Mouse (Mus musculus) heart, postnatal 10 days (tissue): ENCODE data around the gene Nkd1. TPM values are rescaled to one million over a fixed set of nuclear protein-coding genes. Genes with fewer than 3 reads are reported as not detected.

Experiments
- DNase-seq, 2 experiments: peaks; one replicate each; pipeline ENCODE4 v3.0.0; 2021
- intact Hi-C: fragments of 180-260 bp; cut with DNase I; formaldehyde crosslinking; loops from one replicate; pipeline ENCODE4 v1.15.1; 2025
- total RNA-seq, 2 experiments: library from RNA; stranded (reverse); gene quantifications; 2 replicates each; pipeline ENCODE4 v1.2.3; 2021

Nkd1 gene
- 1 to 10 TPM; 5.1 to 5.4 TPM for total RNA-seq

DNA sequence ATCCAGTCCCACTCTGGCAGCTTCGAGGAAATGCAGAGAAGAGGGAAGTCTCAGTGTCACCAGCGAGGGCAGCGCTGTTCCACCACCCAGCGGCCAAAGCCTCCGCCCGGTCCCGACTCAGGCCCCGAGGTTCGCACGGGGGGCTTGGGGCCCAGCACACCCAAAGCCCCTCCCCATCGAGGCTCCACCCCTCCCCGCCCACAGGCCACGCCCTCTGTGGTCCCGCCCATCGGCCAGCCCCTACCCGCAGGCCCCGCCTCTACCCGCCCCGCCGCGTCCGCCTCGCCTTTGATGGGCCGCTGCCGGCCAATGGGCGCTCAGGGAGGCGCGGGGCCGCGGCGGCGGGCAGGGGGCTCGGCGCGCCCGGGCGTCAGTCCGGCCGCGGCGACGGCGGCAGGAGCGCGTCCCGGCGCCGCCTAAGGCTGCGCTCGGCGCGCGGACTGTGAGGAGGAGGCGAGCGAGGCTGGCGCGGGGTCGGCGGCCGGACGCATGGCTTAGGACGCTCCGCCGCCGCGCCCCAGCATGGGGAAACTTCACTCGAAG, at the start of gene Nkd1:
Gene Nkd1 (plus strand): TSS at position 370 of the 543 bp plus-strand sequence.
- intact Hi-C loops = loop anchor here (2.0 to 5.0 kb wide), 2 partner anchors 100 to 159 kb away; partner anchors contain the start of gene Brd7
- peak; percentile 85 to 86 for DNase-seq

GRCm38 (mm10) chr8:88481290-88481689, 39.9 kb upstream of the Nkd1 start:
- DNase-seq = no peak
- intact Hi-C loops = no loop called here

- no peak for DNase-seq
- intact Hi-C loops = no loop called here
Measured at GRCm38 (mm10) chr8:88488391-88488829, 32.7 kb upstream of the Nkd1 start.

DNA sequence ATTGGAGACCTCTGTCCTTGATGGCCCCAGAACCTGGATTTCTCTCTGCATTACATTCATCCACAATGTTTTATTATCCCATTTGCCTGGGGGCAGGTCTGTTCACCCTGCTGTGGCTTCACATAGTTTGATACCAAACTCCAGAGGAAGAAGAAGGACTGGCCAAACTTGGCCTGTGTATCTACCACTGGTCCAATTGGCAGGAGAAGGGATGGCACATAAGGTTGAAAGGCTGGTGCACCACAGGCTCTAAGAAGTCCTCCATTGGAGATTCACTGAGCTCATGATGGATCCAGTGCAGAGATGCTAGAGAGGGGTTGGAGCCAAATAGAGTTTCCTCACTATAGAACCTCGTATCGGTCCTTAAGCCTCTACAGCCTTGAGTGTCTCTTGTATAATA, 27.1 kb upstream of the Nkd1 start:
- intact Hi-C loops = no loop called here
- no peak for DNase-seq

GRCm38 (mm10) chr8:88495071-88495805, 25.9 kb upstream of the Nkd1 start:
- peak; percentile 40 to 46 for DNase-seq
- intact Hi-C loops = no loop called here

DNA sequence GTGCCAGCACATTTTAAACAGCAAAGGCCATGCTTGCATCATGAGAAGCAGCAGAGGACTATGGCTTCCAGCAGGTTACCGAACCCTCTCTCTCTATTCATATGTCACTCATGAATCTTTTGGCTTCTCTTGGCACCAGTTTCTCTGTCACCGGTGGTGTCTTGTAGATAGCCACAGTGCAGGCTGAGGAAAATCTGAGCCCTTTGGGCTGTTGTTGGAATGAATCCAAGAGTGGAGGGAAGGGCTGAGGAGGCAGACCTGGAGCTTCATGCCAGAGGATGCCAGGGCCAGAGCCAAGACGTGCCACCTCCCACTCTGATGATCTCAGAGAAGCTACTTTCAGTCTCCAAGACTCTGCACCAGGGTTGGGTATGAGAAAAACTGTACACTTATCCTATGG, 19.0 kb upstream of the Nkd1 start:
- no peak for DNase-seq
- intact Hi-C loops = no loop called here

DNA sequence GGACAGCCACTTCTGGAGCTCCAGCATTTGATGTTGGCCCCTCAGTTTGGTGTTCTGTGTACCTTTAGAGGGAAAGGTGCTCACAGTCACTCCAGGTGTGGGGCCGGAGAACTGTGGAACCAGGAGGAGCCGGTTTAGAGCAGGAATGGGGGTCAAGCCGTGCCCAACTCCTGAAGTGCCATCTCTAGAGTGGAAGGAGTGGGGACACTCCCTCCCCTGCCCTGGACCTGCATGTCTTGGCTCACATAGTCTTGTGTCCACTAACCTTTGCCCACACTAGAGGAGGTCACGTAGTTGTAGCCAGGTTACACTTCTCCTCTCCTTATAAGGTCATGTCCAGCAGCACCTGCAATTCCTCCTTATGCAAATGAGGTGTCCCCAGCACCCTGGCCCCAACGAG, 14.2 kb upstream of the Nkd1 start:
- intact Hi-C loops = no loop called here

GRCm38 (mm10) chr8:88511061-88511460, 10.1 kb upstream of the Nkd1 start:
- intact Hi-C loops = no loop called here
- DNase-seq = no peak

More for the DNA sequence above, 14.2 kb upstream of the Nkd1 start:
- no peak for DNase-seq

DNA sequence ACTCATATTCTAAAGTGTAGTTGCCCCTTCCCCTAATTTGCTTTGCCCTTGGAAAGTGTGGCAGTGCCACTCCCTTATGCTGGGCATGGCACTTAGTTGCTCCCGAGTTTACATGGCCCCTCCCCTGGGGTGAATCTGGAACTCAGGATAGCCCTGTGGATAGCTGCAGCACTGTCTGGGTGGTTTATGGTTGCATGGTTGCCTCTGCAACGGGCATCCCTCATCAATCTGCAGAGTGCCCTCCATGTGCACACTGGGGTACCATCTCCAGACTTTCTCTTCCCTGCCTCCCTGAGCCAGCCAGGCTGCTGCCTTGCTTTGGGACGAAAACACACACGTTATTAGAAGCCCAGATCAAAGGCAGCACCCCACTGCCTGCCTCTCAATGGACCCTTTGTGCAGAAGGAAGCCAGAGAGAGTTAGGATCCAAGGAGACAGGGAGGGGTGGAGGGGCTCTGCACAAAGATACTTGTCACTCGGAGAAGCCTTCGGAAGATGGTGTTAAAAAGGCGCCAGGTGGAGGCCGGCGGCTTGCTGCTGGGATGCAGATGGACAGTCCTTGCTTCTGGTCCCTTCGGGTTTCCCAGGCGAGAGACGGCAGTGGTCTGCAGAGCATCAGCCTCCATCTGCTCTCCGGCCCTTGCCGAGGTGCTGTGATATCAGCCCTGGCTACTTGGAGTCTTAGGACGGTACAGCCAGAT, 8.9 kb upstream of the Nkd1 start:
- no peak for DNase-seq
- intact Hi-C loops = no loop called here

GRCm38 (mm10) chr8:88518047-88518446, 3.1 kb upstream of the Nkd1 start:
- intact Hi-C loops = no loop called here
- no peak for DNase-seq

DNA sequence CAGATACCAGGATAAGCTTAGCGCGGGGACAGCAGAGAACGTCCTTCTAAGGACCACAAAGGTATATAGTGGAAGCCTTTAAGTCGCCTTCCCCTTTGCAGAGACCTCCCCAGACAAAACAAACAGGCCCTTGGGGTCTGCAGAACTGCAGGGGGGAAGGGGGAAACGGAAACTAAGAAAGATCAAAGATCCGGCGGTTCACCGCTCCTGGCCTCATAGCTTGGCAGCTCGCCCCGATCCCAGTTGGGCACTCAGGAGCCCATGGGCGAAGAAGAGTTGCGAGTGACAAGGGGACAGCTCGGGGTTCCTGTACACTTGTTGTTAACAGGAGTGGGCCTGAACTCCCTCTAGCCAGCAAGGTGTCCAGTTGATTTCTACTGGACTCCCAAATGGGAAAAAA, 773 bp upstream of the Nkd1 start:
- intact Hi-C loops = loop anchor here (2.0 to 5.0 kb wide), 2 partner anchors 100 to 158 kb away; partner anchors contain the start of gene Brd7
- DNase-seq = peak; percentile 21 to 25

DNA sequence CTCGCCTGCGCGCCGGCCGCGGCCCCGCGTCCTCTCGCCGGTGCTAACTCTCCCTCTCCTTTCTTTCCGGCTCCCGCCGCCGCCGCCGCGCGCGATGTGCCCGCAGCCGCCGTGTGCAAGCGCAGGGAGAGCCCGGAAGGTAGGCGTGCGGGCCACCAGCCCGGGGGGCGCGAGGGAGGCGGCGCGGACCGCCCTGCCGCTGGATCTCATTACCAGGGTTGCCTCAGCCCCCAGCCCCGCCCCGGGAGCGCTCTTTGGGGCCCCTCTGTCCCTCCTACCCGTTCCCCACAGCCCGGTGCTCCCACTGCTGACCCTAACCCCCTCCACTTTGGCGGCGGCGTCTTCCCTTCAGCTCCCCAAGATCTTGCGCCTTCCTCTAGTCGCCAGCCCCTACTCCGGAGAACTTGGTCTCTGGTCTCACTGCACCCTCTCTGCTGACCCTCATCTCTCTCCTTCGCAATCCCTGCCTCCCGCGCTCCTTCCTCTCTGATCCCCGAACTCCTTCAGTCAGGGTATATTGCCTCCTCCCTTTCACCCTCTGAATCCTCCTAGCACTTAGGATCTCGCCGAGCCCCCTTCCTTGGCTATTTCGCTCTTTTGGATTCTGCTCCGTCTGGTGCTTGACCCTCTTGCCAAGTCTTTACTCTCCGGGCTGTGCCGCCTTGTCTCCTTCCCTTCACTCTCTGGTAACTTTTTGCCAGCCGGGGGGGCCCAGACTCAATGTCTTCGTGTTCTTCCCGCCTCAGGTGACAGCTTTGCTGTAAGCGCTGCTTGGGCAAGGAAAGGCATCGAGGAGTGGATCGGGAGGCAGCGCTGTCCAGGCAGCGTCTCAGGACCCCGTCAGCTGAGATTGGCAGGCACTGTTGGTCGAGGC, 624 bp downstream of the Nkd1 start:
- intact Hi-C loops = loop anchor here (2.0 to 5.0 kb wide), 2 partner anchors 99 to 159 kb away; partner anchors contain the start of gene Brd7
- peak; percentile 14 to 52 for DNase-seq

DNA sequence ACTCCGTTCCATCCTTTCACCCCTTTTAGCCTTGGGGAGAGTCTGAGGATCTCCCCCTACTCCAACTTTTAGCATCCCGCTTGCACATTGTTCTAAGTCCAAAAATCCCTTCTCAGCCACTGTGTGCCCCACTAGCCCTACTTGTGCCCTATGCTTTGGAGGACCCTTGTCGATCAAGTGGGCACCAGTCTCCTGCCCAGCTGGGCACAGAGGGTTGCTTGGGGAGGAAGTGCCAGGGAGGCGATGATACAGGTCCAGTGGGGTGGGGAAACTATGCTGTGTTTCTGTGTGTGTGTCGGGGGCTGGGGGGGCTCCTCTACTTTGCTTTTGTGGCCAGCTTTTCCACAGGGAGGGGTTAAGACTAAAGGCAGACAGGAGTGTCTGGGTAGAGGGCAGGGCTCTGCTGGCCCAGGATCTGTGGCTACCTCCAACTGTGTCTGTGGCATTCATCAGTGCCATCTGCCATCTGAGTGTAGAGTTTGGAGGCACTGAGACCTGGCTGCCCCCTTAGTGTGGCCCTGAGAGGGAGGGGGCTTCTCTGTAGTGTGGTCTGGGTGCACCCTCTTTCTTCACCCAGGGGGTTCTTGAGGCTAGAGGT, 1.4 kb downstream of the Nkd1 start:
- DNase-seq = no peak
- intact Hi-C loops = loop anchor here (5.0 kb wide), 1 partner anchor 160 kb away; the partner anchor contains the start of gene Brd7

DNA sequence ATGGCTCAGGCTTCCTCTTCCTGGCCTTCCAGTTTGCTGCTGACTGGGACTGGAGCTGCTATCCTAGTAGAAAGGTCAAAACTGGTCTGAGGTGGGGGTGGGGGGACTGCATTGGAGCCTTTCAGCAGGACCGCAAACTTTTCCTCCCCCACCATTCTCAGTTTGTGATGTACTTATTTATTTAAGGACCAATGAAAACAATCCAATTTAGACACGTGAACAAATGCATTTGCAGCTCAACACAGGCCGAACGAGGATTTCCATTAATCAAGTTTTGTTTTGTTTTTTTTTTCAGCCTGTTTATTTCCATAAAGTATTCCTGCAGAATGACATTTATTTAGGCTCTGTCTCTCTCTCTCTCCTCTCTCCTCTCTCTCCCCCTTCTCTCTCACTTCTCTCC, 2.5 kb downstream of the Nkd1 start:
- no peak for DNase-seq
- intact Hi-C loops = loop anchor here (5.0 kb wide), 1 partner anchor 161 kb away; the partner anchor contains the start of gene Brd7

GRCm38 (mm10) chr8:88524132-88524531, 3.0 kb downstream of the Nkd1 start:
- intact Hi-C loops = loop anchor here (5.0 kb wide), 1 partner anchor 162 kb away; the partner anchor contains the start of gene Brd7
- no peak for DNase-seq

DNA sequence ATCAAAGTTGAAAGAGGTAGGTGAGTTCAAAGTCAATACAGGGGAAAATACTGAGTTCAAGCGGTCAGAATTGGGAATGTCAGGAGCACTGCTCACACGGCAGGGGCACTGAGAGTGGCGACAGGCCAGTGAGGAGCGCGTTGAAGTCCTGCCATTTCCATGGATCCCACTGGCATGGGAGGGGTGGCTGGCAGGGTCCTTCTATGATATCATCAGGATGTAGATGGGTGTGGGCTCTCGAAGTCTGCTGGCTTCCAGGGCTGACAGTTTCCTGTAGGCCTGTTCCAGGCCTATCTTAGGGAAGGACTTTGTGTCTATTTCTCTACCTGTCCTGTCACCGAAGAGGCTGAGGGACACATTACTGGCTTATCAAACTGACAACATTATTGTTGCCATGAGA, 3.7 kb downstream of the Nkd1 start:
- intact Hi-C loops = loop anchor here (5.0 kb wide), 1 partner anchor 163 kb away; the partner anchor contains the start of gene Brd7
- no peak for DNase-seq

- DNase-seq = no peak
- intact Hi-C loops = no loop called here
Measured at GRCm38 (mm10) chr8:88526296-88526695, 5.1 kb downstream of the Nkd1 start.

- intact Hi-C loops = no loop called here
Measured at GRCm38 (mm10) chr8:88528186-88528585, 7.0 kb downstream of the Nkd1 start.

GRCm38 (mm10) chr8:88529798-88530197, 8.6 kb downstream of the Nkd1 start:
- DNase-seq = no peak

More at GRCm38 (mm10) chr8:88528186-88528585, 7.0 kb downstream of the Nkd1 start:
- DNase-seq = no peak

DNA sequence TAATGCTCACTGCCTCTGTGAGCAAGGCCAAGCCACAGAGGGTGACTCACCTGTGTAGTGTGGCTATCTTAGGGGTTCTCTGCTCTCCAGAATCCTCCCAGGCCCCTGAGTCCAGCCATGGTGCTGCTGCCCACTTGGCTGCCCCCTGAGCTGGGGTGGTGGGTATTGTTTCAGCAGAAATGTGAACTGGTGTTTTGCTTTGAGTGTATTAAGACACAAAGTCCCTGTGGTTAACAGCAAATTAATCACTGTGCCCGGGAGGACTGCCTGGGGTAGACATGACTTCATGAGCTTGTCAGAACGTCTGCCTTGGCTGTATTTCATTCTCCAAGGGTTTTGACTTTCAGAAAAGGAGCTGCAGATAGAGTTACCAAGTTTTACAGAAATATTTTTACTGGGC, 15.9 kb downstream of the Nkd1 start:
- DNase-seq = no peak
- intact Hi-C loops = no loop called here

More at GRCm38 (mm10) chr8:88529798-88530197, 8.6 kb downstream of the Nkd1 start:
- intact Hi-C loops = no loop called here
